Mouse (Mus musculus): ENCODE data around the gene Cd300ld3.

GRCm38 (mm10) chr11:115049282-115049895 is 1.2 kb upstream of the Cd300ld3 start:
- TF ChIP-seq CTCF (IDR thresholded peaks at IDR 0.05; ENCODE audit: insufficient read depth, low read depth, low read length) (no peak), POLR2A (IDR thresholded peaks at IDR 0.05; ENCODE audit: insufficient read depth, low read depth, low read length) (no peak)
